Mouse (Mus musculus): ENCODE data around the gene Emb.

GRCm38 (mm10) chr13:117215481-117215880 lies 7.1 kb downstream of the Emb start:
- no peak for TF ChIP-seq CTCF (IDR thresholded peaks at IDR 0.05)
- no peak for TF ChIP-seq POLR2A (IDR thresholded peaks at IDR 0.05; ENCODE audit: insufficient read depth, low read depth, low read length)
- no peak for TF ChIP-seq EP300 (IDR thresholded peaks at IDR 0.05; ENCODE audit: insufficient read depth, low read depth, low read length)

Data from heart, adult 2 months (tissue).